Mouse (Mus musculus): ENCODE results near the gene Spata9. TPM values are rescaled to one million over a fixed set of nuclear protein-coding genes. Genes with fewer than 3 reads are reported as not detected.

The Spata9 gene
- polyA plus RNA-seq, 1 experiment, result not detected

DNA sequence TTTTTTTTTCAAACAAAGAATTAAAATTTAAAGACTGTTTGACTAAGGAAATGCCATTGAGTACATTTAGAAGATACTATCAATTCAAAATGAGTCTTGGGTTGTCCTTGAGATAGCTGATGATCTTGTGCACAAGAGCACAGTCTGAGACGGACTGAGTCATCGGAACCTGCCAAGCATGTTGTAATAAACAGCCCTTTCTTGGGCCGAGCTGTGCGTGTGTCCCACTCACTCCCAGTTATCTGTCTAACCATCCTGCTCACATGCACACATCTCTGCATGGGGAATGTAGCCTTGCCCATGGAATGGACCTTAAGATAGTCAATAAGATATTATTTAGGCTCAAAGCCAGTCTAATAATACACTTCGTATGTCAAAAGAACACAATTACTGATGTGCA is 28.1 kb upstream of the Spata9 start:
- Histone ChIP-seq H3K36me3 (ENCODE audit: control insufficient read depth, insufficient read depth, low read length) (no peaks in the 10 kb centered on the region), H3K4me1 (replicated peaks; ENCODE audit: control insufficient read depth, insufficient read depth, low read length) (no peaks in the 10 kb centered on the region; the same call in 1 of the 2 replicates), H3K27me3 (ENCODE audit: control insufficient read depth, insufficient read depth, low read length) (peaks cover 6% of the 10 kb centered on the region; the same call in 1 of the 2 replicates), H3K4me3 (ENCODE audit: control insufficient read depth, insufficient read depth, low read length) (no peak overlapping the region), H3K27ac (ENCODE audit: control insufficient read depth, insufficient read depth, low read length) (no peak overlapping the region)
- DNase-seq, result no peak
- TF ChIP-seq POLR2A (IDR thresholded peaks at IDR 0.05; ENCODE audit: control insufficient read depth, extremely low read depth, insufficient read depth, low read length, poor library complexity) (no peak), CTCF (IDR thresholded peaks at IDR 0.05; ENCODE audit: borderline replicate concordance, control insufficient read depth, extremely low read depth, insufficient read depth, low read length, poor library complexity) (no peak)
- 95% methylated on average over 5 of the region's 5 CpGs for WGBS

- Histone ChIP-seq H3K27me3 (ENCODE audit: control insufficient read depth, insufficient read depth, low read length) (peaks cover 6% of the 10 kb centered on the region; the same call in 1 of the 2 replicates), H3K27ac (ENCODE audit: control insufficient read depth, insufficient read depth, low read length) (no peak overlapping the region), H3K4me1 (replicated peaks; ENCODE audit: control insufficient read depth, insufficient read depth, low read length) (no peaks in the 10 kb centered on the region; the same call in 1 of the 2 replicates), H3K36me3 (ENCODE audit: control insufficient read depth, insufficient read depth, low read length) (no peaks in the 10 kb centered on the region), H3K4me3 (ENCODE audit: control insufficient read depth, insufficient read depth, low read length) (no peak overlapping the region)
- 86% methylated on average over 2 of the region's 2 CpGs for WGBS
- no peak for DNase-seq
- TF ChIP-seq POLR2A (IDR thresholded peaks at IDR 0.05; ENCODE audit: control insufficient read depth, extremely low read depth, insufficient read depth, low read length, poor library complexity) (no peak), CTCF (IDR thresholded peaks at IDR 0.05; ENCODE audit: borderline replicate concordance, control insufficient read depth, extremely low read depth, insufficient read depth, low read length, poor library complexity) (no peak)
Observed at GRCm38 (mm10) chr13:75940791-75941517, 26.0 kb upstream of the Spata9 start.

- H3K4me3 ChIP-seq (ENCODE audit: control insufficient read depth, insufficient read depth, low read length), result no peak overlapping the region
- no peaks in the 10 kb centered on the region for H3K36me3 ChIP-seq (ENCODE audit: control insufficient read depth, insufficient read depth, low read length)
- WGBS, result 96% methylated on average over 5 of the region's 5 CpGs
- H3K27ac ChIP-seq (ENCODE audit: control insufficient read depth, insufficient read depth, low read length), result no peak overlapping the region
- peaks cover 6% of the 10 kb centered on the region; the same call in 1 of the 2 replicates for H3K27me3 ChIP-seq (ENCODE audit: control insufficient read depth, insufficient read depth, low read length)
- H3K4me1 ChIP-seq (replicated peaks; ENCODE audit: control insufficient read depth, insufficient read depth, low read length), result no peaks in the 10 kb centered on the region; the same call in 1 of the 2 replicates
- TF ChIP-seq CTCF (IDR thresholded peaks at IDR 0.05; ENCODE audit: borderline replicate concordance, control insufficient read depth, extremely low read depth, insufficient read depth, low read length, poor library complexity), result no peak
- no peak for TF ChIP-seq POLR2A (IDR thresholded peaks at IDR 0.05; ENCODE audit: control insufficient read depth, extremely low read depth, insufficient read depth, low read length, poor library complexity)
- no peak for DNase-seq
Observed at GRCm38 (mm10) chr13:75941518-75942295, 25.2 kb upstream of the Spata9 start.

DNA sequence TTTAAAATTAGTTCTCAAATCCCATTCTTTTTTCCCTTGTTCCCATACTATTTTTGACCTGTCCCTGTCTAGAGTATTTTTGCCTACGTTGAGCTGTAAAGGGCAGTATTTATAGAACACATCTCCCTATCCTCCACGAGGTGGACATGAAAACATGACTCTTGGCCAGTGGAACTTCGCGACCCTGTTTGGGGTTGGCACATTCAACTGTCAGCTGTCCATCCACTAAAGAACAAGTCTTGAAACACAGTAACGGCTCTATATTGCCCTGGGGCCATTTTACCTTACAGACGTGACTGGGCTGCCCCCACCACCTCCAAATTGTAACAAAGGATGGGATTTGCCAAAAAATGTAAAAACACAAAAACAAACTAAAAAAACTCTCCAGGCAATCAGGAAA is 24.2 kb upstream of the Spata9 start:
- no peaks in the 10 kb centered on the region for H3K36me3 ChIP-seq (ENCODE audit: control insufficient read depth, insufficient read depth, low read length)
- H3K4me3 ChIP-seq (ENCODE audit: control insufficient read depth, insufficient read depth, low read length), result peak overlapping the region; percentile 44
- TF ChIP-seq POLR2A (IDR thresholded peaks at IDR 0.05; ENCODE audit: control insufficient read depth, extremely low read depth, insufficient read depth, low read length, poor library complexity), result no peak
- TF ChIP-seq CTCF (IDR thresholded peaks at IDR 0.05; ENCODE audit: borderline replicate concordance, control insufficient read depth, extremely low read depth, insufficient read depth, low read length, poor library complexity), result no peak
- no peak for DNase-seq
- peaks cover 6% of the 10 kb centered on the region; the same call in 1 of the 2 replicates for H3K27me3 ChIP-seq (ENCODE audit: control insufficient read depth, insufficient read depth, low read length)
- 30% methylated on average over 6 of the region's 6 CpGs for WGBS
- H3K27ac ChIP-seq (ENCODE audit: control insufficient read depth, insufficient read depth, low read length), result no peak overlapping the region
- H3K4me1 ChIP-seq (replicated peaks; ENCODE audit: control insufficient read depth, insufficient read depth, low read length), result no peaks in the 10 kb centered on the region; the same call in 1 of the 2 replicates

DNA sequence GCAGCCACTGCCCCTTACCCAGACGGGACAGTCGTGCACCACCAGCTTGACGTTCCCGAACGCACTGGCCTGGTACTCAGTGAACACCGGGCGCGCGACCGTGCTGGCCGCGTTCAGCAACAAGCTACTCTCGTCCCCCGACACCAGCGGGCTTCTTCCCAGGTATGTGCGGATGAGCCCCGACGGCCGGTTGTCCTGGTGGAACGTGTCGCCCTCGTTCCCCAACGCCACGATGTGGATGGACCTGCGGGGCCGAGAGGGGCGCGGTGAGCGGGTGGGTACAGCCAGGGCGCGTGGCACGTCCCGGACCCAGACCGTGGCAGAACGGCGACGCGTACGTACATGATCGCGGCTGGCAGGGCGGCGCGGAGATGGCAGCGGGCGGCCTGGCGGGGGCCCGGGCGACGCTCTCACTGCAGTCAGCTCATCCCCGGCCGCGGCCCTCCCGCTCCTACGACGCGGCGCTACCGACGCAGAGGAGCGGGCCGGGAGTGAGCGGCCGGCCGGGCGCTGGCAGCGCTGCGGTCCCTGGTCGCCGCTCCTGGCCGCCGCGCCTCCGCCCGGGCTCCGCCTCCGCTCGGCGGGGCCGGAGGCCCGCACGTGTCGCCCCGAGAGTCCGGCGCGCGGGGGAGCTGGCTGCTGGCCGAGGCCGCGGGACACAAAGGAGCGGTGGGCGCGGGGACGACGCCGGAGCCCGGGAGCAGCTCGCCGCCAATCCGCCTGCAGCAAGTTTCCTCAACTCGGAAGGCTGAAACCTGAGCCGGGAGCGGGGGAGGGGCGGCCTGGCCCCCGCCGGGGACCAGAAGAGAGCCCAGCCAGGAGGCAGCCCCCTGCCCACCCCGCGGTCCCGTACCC is 23.5 kb upstream of the Spata9 start, which contains the start of gene Rhobtb3:
Gene Rhobtb3 (minus strand): TSS at position 737 of the 855 bp plus-strand sequence.
- Histone ChIP-seq H3K36me3 (ENCODE audit: control insufficient read depth, insufficient read depth, low read length) (no peaks in the 10 kb centered on the region), H3K4me3 (ENCODE audit: control insufficient read depth, insufficient read depth, low read length) (peak within 1 kb of the TSS; percentile 44), H3K27me3 (ENCODE audit: control insufficient read depth, insufficient read depth, low read length) (peaks cover 6% of the 10 kb centered on the region; the same call in 1 of the 2 replicates), H3K27ac (ENCODE audit: control insufficient read depth, insufficient read depth, low read length) (no peak within 1 kb of the TSS), H3K4me1 (replicated peaks; ENCODE audit: control insufficient read depth, insufficient read depth, low read length) (no peaks in the 10 kb centered on the region; the same call in 1 of the 2 replicates)
- DNase-seq, result peak; percentile 24
- 1% methylated on average over 110 of the region's 110 CpGs for WGBS
- TF ChIP-seq POLR2A (IDR thresholded peaks at IDR 0.05; ENCODE audit: control insufficient read depth, extremely low read depth, insufficient read depth, low read length, poor library complexity), result no peak
- no peak for TF ChIP-seq CTCF (IDR thresholded peaks at IDR 0.05; ENCODE audit: borderline replicate concordance, control insufficient read depth, extremely low read depth, insufficient read depth, low read length, poor library complexity)

All from thymus, adult 2 months (tissue).